Mouse (Mus musculus) megakaryocyte, adult 5-6 weeks (primary cell): ENCODE data around the gene Hbp1. TPM values are rescaled to one million over a fixed set of nuclear protein-coding genes. Genes with fewer than 3 reads are reported as not detected.

ENCODE experiments used
- total RNA-seq, 2 experiments: library from RNA; stranded (forward) in 1 of 2; stranded (reverse) in 1 of 2; fragments of 153-499, 151-499 nt in 1 of 2; fragments of 221-1000, 200-1000 nt in 1 of 2; gene quantifications; 2 replicates each; pipeline versions ENCODE4 v1.2.3 to v1.2.4; 2015 to 2017

The Hbp1 gene
- total RNA-seq, 2 experiments from 2014 or later: 63.7 to 80.3 TPM

Other genes with a start within 250 kb of the Hbp1 start
- not detected in 2 replicates for gene Gpr22, start 236.6 kb downstream of the Hbp1 start, total RNA-seq (2015)
- gene Gpr22, start 236.6 kb downstream of the Hbp1 start, total RNA-seq (2017): 0.26 TPM in 1 of 2 replicates, not detected in the other
- 41.4 and 43.6 TPM in 2 replicates for gene Prkar2b, start 110.8 kb upstream of the Hbp1 start, total RNA-seq (2015)
- 36.2 and 45.2 TPM in 2 replicates for gene Prkar2b, start 110.8 kb upstream of the Hbp1 start, total RNA-seq (2017)